Mouse (Mus musculus): Measurements from ENCODE around the gene Armc5. TPM values are rescaled to one million over a fixed set of nuclear protein-coding genes. Genes with fewer than 3 reads are reported as not detected.

The Armc5 gene
- 19.2 and 22.0 TPM in 2 replicates for polyA plus RNA-seq (2014; fragmentation: Nextera tagmentation; extraction: Ambion mirVana)

DNA sequence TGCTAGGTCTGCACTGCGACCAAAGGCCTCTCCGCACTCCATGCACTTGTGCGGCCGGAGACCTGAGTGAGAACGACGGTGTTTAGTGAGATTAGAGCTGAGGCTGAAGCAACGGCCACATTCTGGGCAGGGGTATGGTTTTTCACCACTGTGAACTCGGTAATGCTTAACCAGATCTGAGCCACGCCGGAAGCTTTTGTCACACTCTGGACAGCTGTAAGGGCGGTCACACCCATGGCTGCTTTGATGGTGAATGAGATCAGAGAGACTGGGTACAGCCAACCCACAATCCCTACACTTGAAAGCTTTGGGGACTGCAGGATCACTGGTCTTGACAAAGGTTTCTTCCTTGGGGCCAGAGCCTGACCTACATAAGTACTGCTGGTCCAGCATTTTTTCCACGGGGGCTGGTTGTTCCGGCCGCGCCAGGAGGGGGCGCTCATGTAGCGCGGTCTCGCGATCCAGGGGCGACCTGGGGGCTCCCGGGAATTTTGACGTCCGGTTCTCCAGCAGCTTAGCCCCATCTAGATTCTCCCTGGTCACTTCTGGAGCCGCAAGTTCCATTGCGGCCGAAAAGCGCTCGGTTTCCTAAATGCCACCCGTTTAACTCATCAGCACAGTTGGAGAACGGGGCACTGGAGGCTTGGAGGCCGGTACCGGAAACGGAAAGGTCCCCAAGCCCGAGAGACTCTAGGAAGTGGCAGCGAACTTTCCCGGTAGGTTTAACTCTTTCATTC, at the start of gene Armc5:
Gene Armc5 (plus strand): TSS at position 487 of the 737 bp plus-strand sequence.
- Histone ChIP-seq H3K4me2 (peak within 1 kb of the TSS; percentile 84), H3K9me3 (ENCODE audit: low read depth, low read length) (no peaks in the 10 kb centered on the region), H3K36me3 (ENCODE audit: insufficient read depth) (peaks cover 27% of the 10 kb centered on the region), H3K9ac (peak within 1 kb of the TSS; percentile 75), H3K27ac (ENCODE audit: low read depth) (peak within 1 kb of the TSS; percentile 98), H3K27me3 (ENCODE audit: insufficient read depth, low read length) (no peaks in the 10 kb centered on the region), H3K4me1 (ENCODE audit: insufficient read depth) (peaks cover 8% of the 10 kb centered on the region), H3K4me3 (ENCODE audit: low read depth, low read length) (peak within 1 kb of the TSS; percentile 73)
- DNase-seq: peak; percentile 93
- WGBS: 24% methylated on average over 37 of the region's 37 CpGs
- peak; percentile 39 for ATAC-seq (ENCODE audit: insufficient read depth)
- peak; percentile 84 for TF ChIP-seq CTCF (IDR thresholded peaks at IDR 0.05; ENCODE audit: low read depth)

DNA sequence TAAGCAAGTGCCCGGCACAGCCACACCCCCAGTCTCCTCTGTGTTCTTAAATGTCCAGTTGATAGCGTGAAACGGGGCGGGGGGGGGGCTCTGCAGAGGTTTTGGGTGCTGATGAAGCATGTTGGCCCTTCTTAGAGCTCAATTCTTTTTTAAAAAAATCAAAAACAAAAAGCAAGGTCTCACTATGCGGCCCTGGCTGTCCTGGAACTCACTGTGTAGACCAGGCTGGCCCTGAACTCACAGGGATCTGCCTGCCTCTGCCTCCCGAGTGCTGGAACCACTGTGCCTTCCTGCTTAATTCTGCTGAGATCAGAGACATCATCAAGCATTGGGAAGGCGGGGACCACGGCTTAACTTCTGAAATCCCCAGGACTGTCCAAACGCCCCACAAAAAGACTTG, 35.5 kb upstream of the Armc5 start:
- Histone ChIP-seq H3K9me3 (ENCODE audit: low read depth, low read length) (no peaks in the 10 kb centered on the region), H3K27me3 (ENCODE audit: insufficient read depth, low read length) (no peaks in the 10 kb centered on the region), H3K9ac (no peak overlapping the region), H3K4me1 (ENCODE audit: insufficient read depth) (no peaks in the 10 kb centered on the region), H3K4me2 (no peak overlapping the region), H3K4me3 (ENCODE audit: low read depth, low read length) (no peak overlapping the region), H3K36me3 (ENCODE audit: insufficient read depth) (no peaks in the 10 kb centered on the region), H3K27ac (ENCODE audit: low read depth) (no peak overlapping the region)
- DNase-seq (no peak), ATAC-seq (ENCODE audit: insufficient read depth) (no peak)
- 82% methylated on average over 9 of the region's 9 CpGs for WGBS
- TF ChIP-seq CTCF (IDR thresholded peaks at IDR 0.05; ENCODE audit: low read depth): no peak

DNA sequence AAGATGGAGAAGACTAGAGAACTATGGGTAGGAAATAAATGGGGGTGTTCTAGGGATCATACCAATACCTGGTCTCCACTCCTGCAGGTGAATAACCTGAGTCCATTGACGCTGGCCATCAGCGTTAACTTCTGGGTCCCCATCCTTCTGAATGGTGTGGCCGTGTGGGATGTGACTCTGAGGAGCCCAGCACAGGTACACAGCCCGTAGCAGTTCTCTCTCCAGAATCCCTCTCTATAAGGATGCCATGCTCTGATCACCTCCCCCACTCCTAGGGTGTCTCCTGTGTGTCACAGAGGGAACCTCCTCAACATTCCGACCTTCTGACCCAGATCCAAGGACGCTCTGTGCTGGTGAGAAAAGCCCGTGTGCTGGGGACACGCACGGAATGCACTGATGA, 34.1 kb upstream of the Armc5 start:
- Histone ChIP-seq H3K27ac (ENCODE audit: low read depth) (no peak overlapping the region), H3K9ac (no peak overlapping the region), H3K9me3 (ENCODE audit: low read depth, low read length) (no peaks in the 10 kb centered on the region), H3K4me1 (ENCODE audit: insufficient read depth) (no peaks in the 10 kb centered on the region), H3K27me3 (ENCODE audit: insufficient read depth, low read length) (no peaks in the 10 kb centered on the region), H3K4me3 (ENCODE audit: low read depth, low read length) (no peak overlapping the region), H3K36me3 (ENCODE audit: insufficient read depth) (no peaks in the 10 kb centered on the region), H3K4me2 (no peak overlapping the region)
- DNase-seq: no peak
- ATAC-seq (ENCODE audit: insufficient read depth): no peak
- no peak for TF ChIP-seq CTCF (IDR thresholded peaks at IDR 0.05; ENCODE audit: low read depth)
- WGBS: 72% methylated on average over 9 of the region's 9 CpGs

DNA sequence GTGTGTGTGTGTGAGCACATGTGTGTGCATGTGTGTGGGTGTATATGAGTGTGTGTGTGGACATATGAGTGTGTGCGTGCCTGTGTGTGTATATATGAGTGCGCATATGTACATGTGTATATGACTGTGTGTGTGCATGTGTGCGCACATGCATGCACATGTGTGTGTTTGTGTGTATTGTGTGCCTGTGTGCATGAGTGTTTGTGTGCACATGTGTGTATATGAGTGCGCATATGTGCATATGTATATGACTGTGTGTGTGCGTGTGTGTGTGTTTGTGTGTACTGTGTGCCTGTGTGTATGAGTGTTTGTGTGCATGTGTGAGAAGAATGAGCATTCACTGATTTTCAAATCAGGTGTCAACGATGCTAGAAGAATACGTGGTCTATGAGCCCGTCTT, 33.0 kb upstream of the Armc5 start:
- ATAC-seq (ENCODE audit: insufficient read depth) (no peak), DNase-seq (no peak)
- TF ChIP-seq CTCF (IDR thresholded peaks at IDR 0.05; ENCODE audit: low read depth): no peak
- H3K9ac ChIP-seq: no peak overlapping the region
- H3K27me3 ChIP-seq (ENCODE audit: insufficient read depth, low read length): no peaks in the 10 kb centered on the region
- H3K4me2 ChIP-seq: no peak overlapping the region
- no peak overlapping the region for H3K4me3 ChIP-seq (ENCODE audit: low read depth, low read length)
- WGBS: 83% methylated on average over 8 of the region's 8 CpGs
- H3K9me3 ChIP-seq (ENCODE audit: low read depth, low read length): no peaks in the 10 kb centered on the region
- H3K36me3 ChIP-seq (ENCODE audit: insufficient read depth): no peaks in the 10 kb centered on the region
- H3K4me1 ChIP-seq (ENCODE audit: insufficient read depth): no peaks in the 10 kb centered on the region
- H3K27ac ChIP-seq (ENCODE audit: low read depth): no peak overlapping the region

DNA sequence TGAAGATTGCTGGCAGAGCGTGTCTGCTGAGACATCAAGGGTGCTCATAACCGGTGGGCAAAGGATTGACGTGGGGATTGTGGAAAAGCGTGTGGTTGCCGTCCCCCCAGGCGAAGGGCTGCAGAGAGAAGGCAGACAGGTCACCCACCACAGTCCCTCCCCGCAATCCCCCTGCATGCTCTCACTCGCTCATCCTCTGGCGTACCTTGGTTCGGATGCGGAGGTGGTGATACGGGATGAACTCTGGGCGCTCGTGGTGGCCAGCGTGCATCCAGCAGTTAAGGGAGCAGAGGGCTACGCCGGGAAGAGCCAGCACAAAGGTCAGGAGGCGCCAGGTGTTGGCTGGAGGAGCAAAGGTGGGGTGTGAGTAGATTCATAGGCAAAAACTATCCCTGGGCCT, 31.4 kb upstream of the Armc5 start:
- Histone ChIP-seq H3K27me3 (ENCODE audit: insufficient read depth, low read length) (no peaks in the 10 kb centered on the region), H3K4me3 (ENCODE audit: low read depth, low read length) (no peak overlapping the region), H3K27ac (ENCODE audit: low read depth) (no peak overlapping the region), H3K9me3 (ENCODE audit: low read depth, low read length) (no peaks in the 10 kb centered on the region), H3K4me2 (no peak overlapping the region), H3K4me1 (ENCODE audit: insufficient read depth) (no peaks in the 10 kb centered on the region), H3K9ac (no peak overlapping the region), H3K36me3 (ENCODE audit: insufficient read depth) (no peaks in the 10 kb centered on the region)
- no peak for TF ChIP-seq CTCF (IDR thresholded peaks at IDR 0.05; ENCODE audit: low read depth)
- ATAC-seq (ENCODE audit: insufficient read depth) (no peak), DNase-seq (no peak)
- whole genome bisulfite sequencing: 78% methylated on average over 18 of the region's 18 CpGs

DNA sequence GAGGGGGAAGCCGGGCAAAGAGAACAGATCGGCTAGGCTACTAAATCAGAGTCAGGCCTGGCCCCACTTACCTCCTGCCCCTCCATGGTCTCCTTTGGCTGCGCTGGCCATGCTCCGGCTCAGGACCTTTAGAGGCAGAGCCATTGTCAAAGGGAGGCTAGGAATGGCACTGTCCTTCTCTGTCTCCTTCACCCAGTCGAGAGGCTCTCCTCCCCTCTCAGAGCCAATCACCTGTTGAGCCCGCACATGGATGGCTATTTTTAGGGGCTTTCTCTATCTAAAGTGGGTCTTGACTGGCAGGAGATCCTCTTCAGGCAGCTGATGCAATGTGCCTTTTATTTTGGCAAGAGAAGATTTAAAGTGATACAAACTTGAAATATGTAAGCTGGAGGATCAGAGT, 31.0 kb upstream of the Armc5 start, which contains the start of gene Cox6a2:
Gene Cox6a2 (minus strand): TSS at position 236 of the 400 bp plus-strand sequence.
- H3K27me3 ChIP-seq (ENCODE audit: insufficient read depth, low read length): no peaks in the 10 kb centered on the region
- H3K4me2 ChIP-seq: no peak within 1 kb of the TSS
- ATAC-seq (ENCODE audit: insufficient read depth) (no peak), DNase-seq (no peak)
- H3K9me3 ChIP-seq (ENCODE audit: low read depth, low read length): no peaks in the 10 kb centered on the region
- no peak within 1 kb of the TSS for H3K27ac ChIP-seq (ENCODE audit: low read depth)
- 62% methylated on average over 6 of the region's 6 CpGs for WGBS
- no peaks in the 10 kb centered on the region for H3K4me1 ChIP-seq (ENCODE audit: insufficient read depth)
- no peak for TF ChIP-seq CTCF (IDR thresholded peaks at IDR 0.05; ENCODE audit: low read depth)
- H3K4me3 ChIP-seq (ENCODE audit: low read depth, low read length): no peak within 1 kb of the TSS
- no peaks in the 10 kb centered on the region for H3K36me3 ChIP-seq (ENCODE audit: insufficient read depth)
- no peak within 1 kb of the TSS for H3K9ac ChIP-seq

DNA sequence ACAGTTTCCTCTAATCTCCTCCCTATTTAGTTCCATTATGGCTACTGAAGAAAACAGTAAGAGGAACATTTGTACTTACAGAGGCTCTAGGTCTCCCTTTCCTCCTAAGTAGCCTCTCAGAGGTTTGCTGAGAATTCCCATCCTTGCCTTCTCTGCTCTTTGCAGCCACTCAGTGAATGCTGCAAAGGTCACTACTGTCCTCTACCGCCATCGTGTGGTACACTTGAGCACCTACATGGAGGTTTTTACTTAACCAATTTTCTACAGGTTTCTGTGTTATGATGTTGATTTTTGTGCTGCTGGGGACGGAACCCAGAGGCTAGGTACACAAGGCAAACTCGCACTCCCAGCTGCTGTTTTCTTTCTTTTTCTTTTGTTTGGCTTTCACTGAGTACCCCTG, 29.0 kb upstream of the Armc5 start:
- 4% methylated on average over 4 of the region's 4 CpGs for WGBS

More for the DNA sequence above, 29.0 kb upstream of the Armc5 start:
- TF ChIP-seq CTCF (IDR thresholded peaks at IDR 0.05; ENCODE audit: low read depth): peak; percentile 93
- Histone ChIP-seq H3K4me2 (no peak overlapping the region), H3K36me3 (ENCODE audit: insufficient read depth) (no peaks in the 10 kb centered on the region), H3K9me3 (ENCODE audit: low read depth, low read length) (no peaks in the 10 kb centered on the region), H3K9ac (no peak overlapping the region), H3K4me3 (ENCODE audit: low read depth, low read length) (no peak overlapping the region), H3K27me3 (ENCODE audit: insufficient read depth, low read length) (no peaks in the 10 kb centered on the region), H3K4me1 (ENCODE audit: insufficient read depth) (no peaks in the 10 kb centered on the region), H3K27ac (ENCODE audit: low read depth) (no peak overlapping the region)
- peak; percentile 91 for DNase-seq
- no peak for ATAC-seq (ENCODE audit: insufficient read depth)
